Mouse (Mus musculus) midbrain, embryonic 10.5 days (tissue): ENCODE data around the gene Setmar. TPM values are rescaled to one million over a fixed set of nuclear protein-coding genes. Genes with fewer than 3 reads are reported as not detected.

Source experiments
- DNase-seq: peaks from one replicate; pipeline ENCODE4 v3.0.0-alpha.2; 2017; ENCODE audit warnings: low spot score
- H3K27ac ChIP-seq: fragments of 300-500 bp; sonication (generic); replicated peaks from 2 replicates; pipeline ENCODE4 v1.5.1; 2016; ENCODE audit warnings: mild to moderate bottlenecking
- H3K27me3 ChIP-seq: fragments of 300-500 bp; sonication (generic); 2 replicates; pipeline ENCODE4 v1.6.1; 2016; ENCODE audit warnings: low read depth, mild to moderate bottlenecking; ENCODE audit not compliant: poor library complexity, severe bottlenecking
- H3K36me3 ChIP-seq: fragments of 300-500 bp; sonication (generic); 2 replicates; pipeline ENCODE4 v1.6.1; 2016; ENCODE audit warnings: mild to moderate bottlenecking, moderate library complexity
- H3K4me1 ChIP-seq: fragments of 300-500 bp; sonication (generic); 2 replicates; pipeline ENCODE4 v1.6.1; 2016
- H3K4me3 ChIP-seq: fragments of 300-500 bp; sonication (generic); 2 replicates; pipeline ENCODE4 v1.5.1; 2016; ENCODE audit warnings: mild to moderate bottlenecking, moderate library complexity
- H3K9me3 ChIP-seq: fragments of 300-500 bp; sonication (generic); replicated peaks from 2 replicates; pipeline ENCODE4 v1.6.1; 2016; ENCODE audit warnings: mild to moderate bottlenecking
- WGBS: fragments of 180-500 bp; shearing (Covaris S2); methylation state at CpG from one replicate; pipeline ENCODE4 v1.1.7; 2016; 5-methylcytosine and 5-hydroxymethylcytosine counted together
- polyA plus RNA-seq: library from polyadenylated mRNA; unstranded; fragments of >200 nt; fragmentation: Nextera tagmentation; extraction: Ambion mirVana; gene quantifications from 2 replicates; pipeline ENCODE4 v1.2.1, GENCODE M21; 2016

The Setmar gene
- polyA plus RNA-seq, 1 experiment from 2014 or later = 7.3 TPM

- Histone ChIP-seq H3K4me1 (no peaks in the 10 kb centered on the region), H3K36me3 (no peaks in the 10 kb centered on the region), H3K9me3 (no peaks in the 10 kb centered on the region), H3K27ac (no peak overlapping the region), H3K27me3 (no peaks in the 10 kb centered on the region), H3K4me3 (no peak overlapping the region)
- no peak for DNase-seq
- 92% methylated on average over 3 of the region's 3 CpGs for WGBS
These were observed 61.8 kb downstream of the Setmar start for GRCm38 (mm10) chr6:108126631-108127030.

Other genes with a start within 250 kb of the Setmar start
- gene Sumf1, start 120.5 kb downstream of the Setmar start, polyA plus RNA-seq = 11.4 and 12.6 TPM in 2 replicates
- 6.5 and 7.2 TPM in 2 replicates for gene Itpr1, start 148.1 kb downstream of the Setmar start, polyA plus RNA-seq